Mouse (Mus musculus) cerebellum, postnatal 36 days (tissue): ENCODE results near the gene Pnpla1.

Experiments
- DNase-seq, 2 experiments: peaks; one replicate each; pipeline ENCODE4 v3.0.0; 2021 to 2022; ENCODE audit warnings: mixed read lengths in 2 of 2

Gene Pnpla1

GRCm38 (mm10) chr17:28843665-28844064 lies 14.5 kb upstream of the Pnpla1 start:
- DNase-seq, result no peak

- DNase-seq, result no peak
Observed at GRCm38 (mm10) chr17:28846974-28847617, 11.1 kb upstream of the Pnpla1 start.

- no peak for DNase-seq
Observed at GRCm38 (mm10) chr17:28850511-28850910, 7.7 kb upstream of the Pnpla1 start.

GRCm38 (mm10) chr17:28854377-28854776 lies 3.8 kb upstream of the Pnpla1 start:
- DNase-seq, result no peak

- DNase-seq, result no peak
Observed at GRCm38 (mm10) chr17:28855166-28855885, 2.9 kb upstream of the Pnpla1 start.

- no peak for DNase-seq
Observed at GRCm38 (mm10) chr17:28856030-28856429, 2.2 kb upstream of the Pnpla1 start.

GRCm38 (mm10) chr17:28863926-28864325 lies 5.7 kb downstream of the Pnpla1 start:
- DNase-seq, result no peak

- no peak for DNase-seq
Observed at GRCm38 (mm10) chr17:28864464-28864863, 6.3 kb downstream of the Pnpla1 start.

GRCm38 (mm10) chr17:28866921-28867320 lies 8.7 kb downstream of the Pnpla1 start:
- DNase-seq, result no peak

GRCm38 (mm10) chr17:28867381-28867780 lies 9.2 kb downstream of the Pnpla1 start:
- no peak for DNase-seq

GRCm38 (mm10) chr17:28869412-28870110 lies 11.3 kb downstream of the Pnpla1 start:
- DNase-seq, result no peak

GRCm38 (mm10) chr17:28870435-28870834 lies 12.2 kb downstream of the Pnpla1 start:
- DNase-seq, result no peak

- no peak for DNase-seq
Observed at GRCm38 (mm10) chr17:28871831-28872230, 13.6 kb downstream of the Pnpla1 start.

GRCm38 (mm10) chr17:28872322-28872721 lies 14.1 kb downstream of the Pnpla1 start:
- no peak for DNase-seq

GRCm38 (mm10) chr17:28874216-28874615 lies 16.0 kb downstream of the Pnpla1 start:
- no peak for DNase-seq

- peak in 1 of 2 experiments; percentile 31 for DNase-seq
Observed at GRCm38 (mm10) chr17:28874825-28875224, 16.6 kb downstream of the Pnpla1 start.

GRCm38 (mm10) chr17:28875316-28875715 lies 17.1 kb downstream of the Pnpla1 start:
- peak in 1 of 2 experiments; percentile 28 for DNase-seq

- DNase-seq, result no peak
Observed at GRCm38 (mm10) chr17:28876331-28876730, 18.1 kb downstream of the Pnpla1 start.

- DNase-seq, result no peak
Observed at GRCm38 (mm10) chr17:28876821-28877220, 18.6 kb downstream of the Pnpla1 start.

- DNase-seq, result peak; percentile 76 to 78
Observed at GRCm38 (mm10) chr17:28879931-28880391, 21.8 kb downstream of the Pnpla1 start.

- DNase-seq, result peak in 1 of 2 experiments; percentile 27
Observed at GRCm38 (mm10) chr17:28882316-28882715, 24.1 kb downstream of the Pnpla1 start.

- no peak for DNase-seq
Observed at GRCm38 (mm10) chr17:28882810-28883209, 24.6 kb downstream of the Pnpla1 start.

- no peak for DNase-seq
Observed at GRCm38 (mm10) chr17:28883941-28884516, 25.8 kb downstream of the Pnpla1 start.
